Mouse (Mus musculus) MEL (cell line): ENCODE data around the gene Hist1h2br.
"Not testable (repeated sequence)": the region's sequence is repeated elsewhere in the genome, so short reads cannot be mapped to it uniquely, and the experiment has no call there.

Source experiments
- MYC ChIP-seq: IDR thresholded peaks from 2 replicates; pipeline ENCODE4 v1.6.1; 2011; ENCODE audit warnings: low read depth, mild to moderate bottlenecking, low read length, improper control_type of control experiment, moderate library complexity
- TCF12 ChIP-seq: IDR thresholded peaks from 2 replicates; pipeline ENCODE4 v1.6.1; 2014; ENCODE audit warnings: low read depth, mild to moderate bottlenecking, inconsistent platforms, low read length, improper control_type of control experiment, moderate library complexity

GRCm38 (mm10) chr13:21797163-21797562, 36.4 kb upstream of the Hist1h2br start:
- TF ChIP-seq TCF12, MYC: not testable (repeated sequence)
